Mouse (Mus musculus): Measurements from ENCODE around the gene Sept4. TPM values are rescaled to one million over a fixed set of nuclear protein-coding genes. Genes with fewer than 3 reads are reported as not detected.

Gene Sept4
- total RNA-seq (2021), result 10 to 100 TPM; 54.9 to 55.4 TPM
- long read RNA-seq, experiment 1, partial matches to known transcripts, result 6 of 74 reads
- long read RNA-seq, experiment 1, other reads (novel, unspliced or antisense), result 56 of 74 reads
- long read RNA-seq, experiment 2, transcript Sept4-206 (11 exons, 1,303 nt), result major isoform, 5 of 42 reads
- long read RNA-seq, experiment 2, partial matches to known transcripts, result 7 of 42 reads
- long read RNA-seq, experiment 2, other reads (novel, unspliced or antisense), result 25 of 42 reads

- DNase-seq, result no peak
Observed at GRCm38 (mm10) chr11:87568255-87568953, at the start of gene Sept4. TSS of gene Sept4 (plus strand) at chr11:87568903.

- peak; percentile 51 for DNase-seq
Observed at GRCm38 (mm10) chr11:87519260-87519659, 49.4 kb upstream of the Sept4 start.

- DNase-seq, result no peak
Observed at GRCm38 (mm10) chr11:87523466-87523865, 45.2 kb upstream of the Sept4 start.

GRCm38 (mm10) chr11:87523967-87524366, 44.7 kb upstream of the Sept4 start:
- no peak for DNase-seq

- DNase-seq, result no peak
Observed at GRCm38 (mm10) chr11:87524780-87525179, 43.9 kb upstream of the Sept4 start.

GRCm38 (mm10) chr11:87527364-87527763, 41.3 kb upstream of the Sept4 start:
- no peak for DNase-seq

GRCm38 (mm10) chr11:87527990-87528389, 40.7 kb upstream of the Sept4 start:
- no peak for DNase-seq

- DNase-seq, result no peak
Observed at GRCm38 (mm10) chr11:87531695-87532094, 37.0 kb upstream of the Sept4 start.

GRCm38 (mm10) chr11:87542285-87542684, 26.4 kb upstream of the Sept4 start:
- peak; percentile 13 for DNase-seq

- DNase-seq, result no peak
Observed at GRCm38 (mm10) chr11:87542906-87543305, 25.8 kb upstream of the Sept4 start.

- DNase-seq, result no peak
Observed at GRCm38 (mm10) chr11:87553342-87553741, 15.4 kb upstream of the Sept4 start.

- DNase-seq, result no peak
Observed at GRCm38 (mm10) chr11:87554386-87554785, 14.3 kb upstream of the Sept4 start.

GRCm38 (mm10) chr11:87555106-87555703, 13.5 kb upstream of the Sept4 start:
- DNase-seq, result no peak

- no peak for DNase-seq
Observed at GRCm38 (mm10) chr11:87561208-87561607, 7.5 kb upstream of the Sept4 start.

- no peak for DNase-seq
Observed at GRCm38 (mm10) chr11:87566501-87566900, 2.2 kb upstream of the Sept4 start, which contains the start of gene Gm11492. TSS of gene Gm11492 (plus strand) at chr11:87566653.

GRCm38 (mm10) chr11:87570743-87571142, 2.0 kb downstream of the Sept4 start:
- no peak for DNase-seq

- DNase-seq, result no peak
Observed at GRCm38 (mm10) chr11:87571361-87571950, 2.8 kb downstream of the Sept4 start.

GRCm38 (mm10) chr11:87573751-87574150, 5.0 kb downstream of the Sept4 start:
- no peak for DNase-seq

- DNase-seq, result no peak
Observed at GRCm38 (mm10) chr11:87574520-87575180, 5.9 kb downstream of the Sept4 start.

GRCm38 (mm10) chr11:87577601-87578248, 9.0 kb downstream of the Sept4 start:
- DNase-seq, result no peak

GRCm38 (mm10) chr11:87578249-87578962, 9.7 kb downstream of the Sept4 start:
- DNase-seq, result peak; percentile 84

All from adrenal gland, postnatal 10 days (tissue).